Mouse (Mus musculus) heart, adult 2 months (tissue): ENCODE measurements around the gene Sult1c2.

Experiments
- CTCF ChIP-seq: fragments of 200-600 bp; IDR thresholded peaks from 2 replicates; pipeline ENCODE4 v1.8.1; 2022; ENCODE audit warnings: antibody characterized with exemption, mild to moderate bottlenecking, moderate library complexity
- EP300 ChIP-seq: fragments of 200-500 bp; IDR thresholded peaks from 2 replicates; pipeline ENCODE4 v1.6.1; 2011; ENCODE audit warnings: low read depth, low read length, control low read depth; ENCODE audit not compliant: insufficient read depth
- POLR2A ChIP-seq: fragments of 200-500 bp; IDR thresholded peaks from 2 replicates; pipeline ENCODE4 v1.6.1; 2011; ENCODE audit warnings: mild to moderate bottlenecking, low read depth, low read length, control low read depth; ENCODE audit not compliant: insufficient read depth

DNA sequence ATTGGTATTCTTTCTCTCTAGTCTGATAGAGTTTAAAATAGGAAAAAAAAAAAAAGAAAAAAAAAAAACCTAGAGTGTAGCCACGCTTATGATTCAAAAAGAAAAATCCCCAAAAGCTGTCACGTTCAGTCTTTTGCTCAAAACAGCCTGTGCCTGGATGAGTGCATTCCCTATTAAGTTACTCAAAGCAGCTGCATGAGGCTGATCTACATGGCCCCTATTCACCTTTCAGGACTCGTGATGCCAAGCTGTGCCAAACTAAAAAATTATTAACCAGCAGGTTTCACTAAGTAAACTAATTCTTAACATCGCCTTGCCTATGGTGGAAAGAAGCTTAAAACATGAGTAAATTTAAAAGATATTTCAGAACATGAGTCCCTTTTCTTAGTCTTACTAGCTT is at the start of gene Sult1c2:
- TF ChIP-seq POLR2A = no peak
- TF ChIP-seq EP300 = no peak
- no peak for TF ChIP-seq CTCF
